Mouse (Mus musculus) lung, postnatal 0 days (tissue): Measurements from ENCODE around the gene E2f1.

Experiments
- CTCF ChIP-seq: IDR thresholded peaks from 2 replicates; pipeline ENCODE4 v1.5.1; 2016; ENCODE audit warnings: antibody characterized with exemption, mild to moderate bottlenecking
- EP300 ChIP-seq: IDR thresholded peaks from 2 replicates; pipeline ENCODE4 v1.6.1; 2016; ENCODE audit warnings: antibody characterized with exemption, mild to moderate bottlenecking, control low read depth

DNA sequence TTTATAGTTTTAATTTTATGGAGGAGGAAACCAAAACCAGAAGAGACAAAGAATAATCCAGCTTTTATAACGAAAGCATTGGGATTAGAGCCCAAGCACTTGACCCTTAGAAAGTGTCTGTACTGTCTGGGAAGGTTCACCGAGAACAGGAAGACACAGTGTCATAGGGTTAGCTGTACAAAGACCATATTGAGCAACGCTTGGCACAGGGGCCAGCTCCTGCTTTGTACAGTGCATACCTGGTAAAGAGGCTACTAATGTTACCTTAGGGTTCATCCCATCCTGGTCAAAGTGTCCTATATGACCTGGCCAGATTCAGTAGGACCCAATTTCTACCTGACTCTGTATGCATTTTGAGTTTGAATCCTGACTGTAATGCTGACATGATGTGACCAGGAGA, 31.6 kb upstream of the E2f1 start:
- TF ChIP-seq EP300, result no peak
- no peak for TF ChIP-seq CTCF
